8 mouse cellular contexts compared by ENCODE assay signal in genomic region chr2:25580621-25581101, GRCm38 (mm10). TPM values are rescaled to one million over a fixed set of nuclear protein-coding genes. Genes with fewer than 3 reads are reported as not detected.
DNase-seq lines count a peak whose midpoint lies in the region; ATAC-seq and TF ChIP-seq lines count a peak whose summit lies in the region.

No protein-coding gene starts in this region.

- H3K9me3 ChIP-seq in kidney, embryonic 15.5 days (replicated peaks) = no peaks in the 10 kb centered on the region
- H3K9me3 ChIP-seq in forebrain, embryonic 16.5 days (ENCODE audit: control insufficient read depth, low read length) = no peaks in the 10 kb centered on the region
- H3K9me3 ChIP-seq in limb, embryonic 15.5 days = no peaks in the 10 kb centered on the region

- ATAC-seq in kidney, embryonic 15.5 days (replicated peaks; ENCODE audit: low FRiP score) = no peak
- 0 out of 2 replicates have a peak, but pooled peaks have one; percentile 0 for ATAC-seq in forebrain, embryonic 16.5 days
- no peak for ATAC-seq in limb, embryonic 15.5 days (ENCODE audit: insufficient number of reproducible peaks, low FRiP score, low TSS enrichment, low read depth)

- no peak for DNase-seq in kidney, postnatal 14 days
- peak; percentile 58 to 64 for DNase-seq in cerebellum, adult 2 months
- DNase-seq in testis, postnatal 14 days (ENCODE audit: low spot score) = no peak
- DNase-seq in adrenal gland, adult 18-20 months (ENCODE audit: low spot score in 2 of 2) = no peak
- no peak for DNase-seq in embryo, embryonic 9.5 days (ENCODE audit: extremely low spot score)

- H3K27me3 ChIP-seq in kidney, embryonic 15.5 days = peaks cover 56% of the 10 kb centered on the region
- H3K27me3 ChIP-seq in cerebellum, adult 2 months (ENCODE audit: control insufficient read depth, insufficient read depth, low read length) = no peaks in the 10 kb centered on the region
- H3K27me3 ChIP-seq in forebrain, embryonic 16.5 days (replicated peaks; ENCODE audit: control insufficient read depth, insufficient read depth, low read length) = peaks cover 54% of the 10 kb centered on the region
- H3K27me3 ChIP-seq in limb, embryonic 15.5 days = peaks cover 52% of the 10 kb centered on the region

- peaks cover 66% of the 10 kb centered on the region for H3K4me1 ChIP-seq in kidney, embryonic 15.5 days
- H3K4me1 ChIP-seq in cerebellum, adult 2 months (ENCODE audit: control insufficient read depth, insufficient read depth, low read length) = peaks cover 74% of the 10 kb centered on the region
- H3K4me1 ChIP-seq in forebrain, embryonic 16.5 days (replicated peaks; ENCODE audit: control insufficient read depth, insufficient read depth, low read length) = peaks cover 50% of the 10 kb centered on the region
- H3K4me1 ChIP-seq in limb, embryonic 15.5 days = peaks cover 77% of the 10 kb centered on the region

- TF ChIP-seq CTCF in cerebellum, adult 2 months (IDR thresholded peaks at IDR 0.05; ENCODE audit: borderline replicate concordance, insufficient read depth, low read depth, low read length) = no peak

- 49% methylated on average over 6 of the region's 6 CpGs for WGBS in kidney, embryonic 15.5 days
- WGBS in cerebellum, adult 2 months = 4% methylated on average over 6 of the region's 6 CpGs
- 42% methylated on average over 6 of the region's 6 CpGs for WGBS in forebrain, embryonic 16.5 days
- WGBS in limb, embryonic 15.5 days = 39% methylated on average over 6 of the region's 6 CpGs

- H3K9ac ChIP-seq in kidney, embryonic 15.5 days = no peak overlapping the region
- peak overlapping the region; percentile 71 for H3K9ac ChIP-seq in forebrain, embryonic 16.5 days (replicated peaks; ENCODE audit: low read depth, low read length)
- no peak overlapping the region for H3K9ac ChIP-seq in limb, embryonic 15.5 days

- no peak overlapping the region for H3K27ac ChIP-seq in kidney, embryonic 15.5 days
- H3K27ac ChIP-seq in cerebellum, adult 2 months (ENCODE audit: insufficient read depth, low read length) = peak overlapping the region; percentile 96
- H3K27ac ChIP-seq in forebrain, embryonic 16.5 days (ENCODE audit: low read length) = no peak overlapping the region
- no peak overlapping the region for H3K27ac ChIP-seq in limb, embryonic 15.5 days

- no peak overlapping the region for H3K4me3 ChIP-seq in kidney, embryonic 15.5 days (replicated peaks)
- H3K4me3 ChIP-seq in cerebellum, adult 2 months (replicated peaks; ENCODE audit: insufficient read depth, low read depth, low read length) = peak overlapping the region; percentile 70
- peak overlapping the region; percentile 58 for H3K4me3 ChIP-seq in forebrain, embryonic 16.5 days (replicated peaks; ENCODE audit: low read length)
- peak overlapping the region; percentile 34; the same call in 1 of the 2 replicates for H3K4me3 ChIP-seq in limb, embryonic 15.5 days

- no peak for TF ChIP-seq POLR2A in cerebellum, adult 2 months (IDR thresholded peaks at IDR 0.05; ENCODE audit: borderline replicate concordance, insufficient read depth, low read length)

- peak overlapping the region; percentile 70 for H3K4me2 ChIP-seq in kidney, embryonic 15.5 days
- peak overlapping the region; percentile 76 for H3K4me2 ChIP-seq in forebrain, embryonic 16.5 days (ENCODE audit: low read length)
- H3K4me2 ChIP-seq in limb, embryonic 15.5 days = peak overlapping the region; percentile 56; the same call in 1 of the 2 replicates

- peaks cover 28% of the 10 kb centered on the region for H3K36me3 ChIP-seq in kidney, embryonic 15.5 days
- 0 out of 2 replicates have a peak, but pooled peaks cover 3% of the 10 kb centered on the region for H3K36me3 ChIP-seq in forebrain, embryonic 16.5 days (ENCODE audit: control insufficient read depth, insufficient read depth)
- H3K36me3 ChIP-seq in limb, embryonic 15.5 days = peaks cover 29% of the 10 kb centered on the region

RNA-seq across cellular contexts. Expression of gene Ajm1, which starts 0.9 kb away (rescaled TPM):
- polyA plus RNA-seq in kidney, embryonic 15.5 days (2015; fragmentation: Nextera tagmentation; extraction: Ambion mirVana) = 0.15 and 0.21 TPM in 2 replicates
- polyA plus RNA-seq in cerebellum, adult 2 months (2012; rRNA removed) = 257 and 312 TPM in 2 replicates
- polyA plus RNA-seq in forebrain, embryonic 16.5 days (2015; fragmentation: Nextera tagmentation; extraction: Ambion mirVana) = 5.8 and 7.7 TPM in 2 replicates
- polyA plus RNA-seq in limb, embryonic 15.5 days (2015; fragmentation: Nextera tagmentation; extraction: Ambion mirVana) = 0.29 and 0.44 TPM in 2 replicates
- total RNA-seq in adrenal gland, adult 18-20 months (2021) = 1 to 10 TPM; 1.5 to 1.7 TPM

RNA-seq across cellular contexts. Expression of gene Phpt1, which starts 5.6 kb away (rescaled TPM):
- polyA plus RNA-seq in kidney, embryonic 15.5 days (2015; fragmentation: Nextera tagmentation; extraction: Ambion mirVana) = 184 and 197 TPM in 2 replicates
- polyA plus RNA-seq in cerebellum, adult 2 months (2012; rRNA removed) = 176 and 186 TPM in 2 replicates
- polyA plus RNA-seq in forebrain, embryonic 16.5 days (2015; fragmentation: Nextera tagmentation; extraction: Ambion mirVana) = 141 and 145 TPM in 2 replicates
- polyA plus RNA-seq in limb, embryonic 15.5 days (2015; fragmentation: Nextera tagmentation; extraction: Ambion mirVana) = 129 and 139 TPM in 2 replicates
- total RNA-seq in adrenal gland, adult 18-20 months (2021) = 10 to 100 TPM; 49.4 to 69.5 TPM

RNA-seq across cellular contexts. Expression of gene Mamdc4, which starts 6.0 kb away (rescaled TPM):
- 8.4 and 10.1 TPM in 2 replicates for polyA plus RNA-seq in kidney, embryonic 15.5 days (2015; fragmentation: Nextera tagmentation; extraction: Ambion mirVana)
- 3.0 and 4.4 TPM in 2 replicates for polyA plus RNA-seq in cerebellum, adult 2 months (2012; rRNA removed)
- polyA plus RNA-seq in forebrain, embryonic 16.5 days (2015; fragmentation: Nextera tagmentation; extraction: Ambion mirVana) = 1.0 and 2.8 TPM in 2 replicates
- polyA plus RNA-seq in limb, embryonic 15.5 days (2015; fragmentation: Nextera tagmentation; extraction: Ambion mirVana) = 0.81 and 6.0 TPM in 2 replicates
- 1 to 10 TPM; 3.4 to 4.4 TPM for total RNA-seq in adrenal gland, adult 18-20 months (2021)

RNA-seq across cellular contexts. Expression of gene Edf1, which starts 23.0 kb away (rescaled TPM):
- 373 and 392 TPM in 2 replicates for polyA plus RNA-seq in kidney, embryonic 15.5 days (2015; fragmentation: Nextera tagmentation; extraction: Ambion mirVana)
- 345 and 350 TPM in 2 replicates for polyA plus RNA-seq in cerebellum, adult 2 months (2012; rRNA removed)
- polyA plus RNA-seq in forebrain, embryonic 16.5 days (2015; fragmentation: Nextera tagmentation; extraction: Ambion mirVana) = 327 and 359 TPM in 2 replicates
- polyA plus RNA-seq in limb, embryonic 15.5 days (2015; fragmentation: Nextera tagmentation; extraction: Ambion mirVana) = 388 and 396 TPM in 2 replicates
- total RNA-seq in adrenal gland, adult 18-20 months (2021) = 100 to 1,000 TPM; 302 to 308 TPM

RNA-seq across cellular contexts. Expression of gene Rabl6, which starts 27.7 kb away (rescaled TPM):
- 72.8 and 74.7 TPM in 2 replicates for polyA plus RNA-seq in kidney, embryonic 15.5 days (2015; fragmentation: Nextera tagmentation; extraction: Ambion mirVana)
- polyA plus RNA-seq in cerebellum, adult 2 months (2012; rRNA removed) = 161 and 172 TPM in 2 replicates
- polyA plus RNA-seq in forebrain, embryonic 16.5 days (2015; fragmentation: Nextera tagmentation; extraction: Ambion mirVana) = 67.5 and 73.6 TPM in 2 replicates
- polyA plus RNA-seq in limb, embryonic 15.5 days (2015; fragmentation: Nextera tagmentation; extraction: Ambion mirVana) = 73.6 and 74.9 TPM in 2 replicates
- 10 to 100 TPM; 82.3 to 97.5 TPM for total RNA-seq in adrenal gland, adult 18-20 months (2021)

Comparison
In these comparisons a context has a peak if more than half of its experiments do, and no peak if none do; other contexts are left out.
1. DNase-seq: peak in cerebellum, adult 2 months (2 of 2); none in kidney, postnatal 14 days (single experiment), testis, postnatal 14 days (single experiment), adrenal gland, adult 18-20 months (0 of 2) and embryo, embryonic 9.5 days (single experiment).
2. RNA of gene Ajm1, which starts 0.9 kb away (polyA plus RNA-seq): 257 to 312 TPM in cerebellum, adult 2 months; 5.8 to 7.7 TPM in forebrain, embryonic 16.5 days, 0.29 to 0.44 TPM in limb, embryonic 15.5 days and 0.15 to 0.21 TPM in kidney, embryonic 15.5 days; every median in the first group is over 10 times any median in the second.
3. Peak in every context shown above with its lines, with median percentiles within 50 percentile points of each other: H3K4me2 ChIP-seq.